Mouse (Mus musculus): ENCODE data around the gene Fkbpl. TPM values are rescaled to one million over a fixed set of nuclear protein-coding genes. Genes with fewer than 3 reads are reported as not detected.

Fkbpl gene
- polyA plus RNA-seq, 1 experiment from 2014 or later: 18.8 TPM

- H3K4me1 ChIP-seq: peaks cover 22% of the 10 kb centered on the region
- H3K9ac ChIP-seq: no peak overlapping the region
- 0 out of 2 replicates have a peak, but pooled peaks have one; percentile 4 for ATAC-seq (ENCODE audit: low FRiP score, low read depth)
- no peak overlapping the region for H3K4me3 ChIP-seq
- no peaks in the 10 kb centered on the region for H3K9me3 ChIP-seq
- 75% methylated on average over 28 of the region's 28 CpGs for WGBS
- H3K36me3 ChIP-seq: no peaks in the 10 kb centered on the region
- no peak overlapping the region for H3K4me2 ChIP-seq (replicated peaks)
- H3K27ac ChIP-seq: no peak overlapping the region
- peaks cover 27% of the 10 kb centered on the region for H3K27me3 ChIP-seq
Measured at GRCm38 (mm10) chr17:34685120-34686110, 40.9 kb downstream of the Fkbpl start.

DNA sequence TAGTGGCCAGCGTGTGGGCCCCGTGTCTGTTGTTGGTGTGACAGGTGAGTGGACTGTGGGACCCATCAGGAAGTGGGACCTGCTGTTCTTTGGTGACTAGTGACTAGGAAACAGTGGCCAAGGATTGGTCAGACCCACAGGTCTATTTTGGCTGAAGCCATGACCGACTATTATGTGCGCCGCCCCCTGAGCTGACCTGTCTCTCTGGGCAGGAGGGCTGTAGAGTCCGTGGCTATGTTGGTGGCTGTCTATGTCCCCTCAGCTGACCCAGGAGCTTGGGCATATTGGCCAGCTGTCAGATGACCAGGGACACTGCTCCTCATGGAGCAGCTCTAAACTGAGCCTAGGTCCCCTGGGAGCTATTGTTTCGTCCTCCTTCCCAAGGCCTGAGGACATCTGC lies 44.3 kb downstream of the Fkbpl start:
- Histone ChIP-seq H3K27ac (no peak overlapping the region), H3K36me3 (no peaks in the 10 kb centered on the region), H3K9ac (no peak overlapping the region), H3K4me3 (no peak overlapping the region), H3K27me3 (0 out of 2 replicates have a peak, but pooled peaks cover 7% of the 10 kb centered on the region), H3K4me1 (peaks cover 15% of the 10 kb centered on the region), H3K9me3 (no peaks in the 10 kb centered on the region), H3K4me2 (replicated peaks) (no peak overlapping the region)
- WGBS: 93% methylated on average over 7 of the region's 7 CpGs
- ATAC-seq (ENCODE audit: low FRiP score, low read depth): no peak

DNA sequence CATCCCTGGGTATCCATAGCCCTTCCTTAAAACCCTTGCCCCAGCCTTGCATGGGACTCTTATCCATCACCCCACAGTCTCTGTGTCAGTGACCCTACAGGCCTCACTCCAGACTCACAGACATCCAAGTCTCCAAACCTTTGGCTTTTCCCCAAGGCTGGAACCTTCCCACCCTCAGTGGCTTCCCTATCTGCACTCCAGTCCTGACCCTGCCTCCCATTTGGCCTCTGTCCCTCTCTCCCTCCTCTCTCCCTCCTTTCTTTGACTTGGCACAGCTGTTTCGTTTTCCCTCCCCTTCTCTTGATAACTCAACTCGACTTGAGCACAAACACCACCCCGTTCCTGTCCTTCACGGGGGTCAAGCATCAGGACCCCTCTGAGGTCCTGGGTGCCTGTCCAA lies 45.9 kb downstream of the Fkbpl start:
- H3K9me3 ChIP-seq: no peaks in the 10 kb centered on the region
- WGBS: 59% methylated on average over 4 of the region's 4 CpGs
- H3K4me1 ChIP-seq: peaks cover 1% of the 10 kb centered on the region; the same call in 1 of the 2 replicates
- no peak overlapping the region for H3K4me2 ChIP-seq (replicated peaks)
- 0 out of 2 replicates have a peak, but pooled peaks cover 7% of the 10 kb centered on the region for H3K27me3 ChIP-seq
- no peak overlapping the region for H3K27ac ChIP-seq
- H3K4me3 ChIP-seq: no peak overlapping the region
- no peak overlapping the region for H3K9ac ChIP-seq
- no peaks in the 10 kb centered on the region for H3K36me3 ChIP-seq
- no peak for ATAC-seq (ENCODE audit: low FRiP score, low read depth)

- Histone ChIP-seq H3K4me1 (no peaks in the 10 kb centered on the region), H3K9me3 (no peaks in the 10 kb centered on the region), H3K36me3 (no peaks in the 10 kb centered on the region), H3K4me2 (replicated peaks) (no peak overlapping the region), H3K4me3 (no peak overlapping the region), H3K27me3 (0 out of 2 replicates have a peak, but pooled peaks cover 4% of the 10 kb centered on the region), H3K27ac (no peak overlapping the region), H3K9ac (no peak overlapping the region)
- WGBS: 71% methylated on average over 7 of the region's 7 CpGs
- ATAC-seq (ENCODE audit: low FRiP score, low read depth): no peak
Measured at GRCm38 (mm10) chr17:34692906-34693305, 48.3 kb downstream of the Fkbpl start.

Other genes starting within 250 kb of the Fkbpl start
- 0.47 and 0.69 TPM in 2 replicates for gene BC051142, start 245.9 kb upstream of the Fkbpl start, polyA plus RNA-seq (2015; fragmentation: Nextera tagmentation; extraction: Ambion mirVana)
- gene Btnl4, start 167.4 kb upstream of the Fkbpl start, polyA plus RNA-seq (2015; fragmentation: Nextera tagmentation; extraction: Ambion mirVana): not detected in 2 replicates
- not detected in 2 replicates for gene Btnl6, start 127.4 kb upstream of the Fkbpl start, polyA plus RNA-seq (2015; fragmentation: Nextera tagmentation; extraction: Ambion mirVana)
- gene Notch4, start 80.5 kb upstream of the Fkbpl start, polyA plus RNA-seq (2015; fragmentation: Nextera tagmentation; extraction: Ambion mirVana): 4.8 and 5.3 TPM in 2 replicates
- 4.0 and 5.8 TPM in 2 replicates for gene Gpsm3, start 55.0 kb upstream of the Fkbpl start, polyA plus RNA-seq (2015; fragmentation: Nextera tagmentation; extraction: Ambion mirVana)
- gene Pbx2, start 53.5 kb upstream of the Fkbpl start, polyA plus RNA-seq (2015; fragmentation: Nextera tagmentation; extraction: Ambion mirVana): 17.6 and 18.9 TPM in 2 replicates
- gene Ager, start 46.9 kb upstream of the Fkbpl start, polyA plus RNA-seq (2015; fragmentation: Nextera tagmentation; extraction: Ambion mirVana): 3.5 TPM in 2 replicates
- gene Rnf5, start 41.1 kb upstream of the Fkbpl start, polyA plus RNA-seq (2015; fragmentation: Nextera tagmentation; extraction: Ambion mirVana): 133 and 135 TPM in 2 replicates
- gene Agpat1, start 40.5 kb upstream of the Fkbpl start, polyA plus RNA-seq (2015; fragmentation: Nextera tagmentation; extraction: Ambion mirVana): 52.9 and 58.4 TPM in 2 replicates
- gene Egfl8, start 28.8 kb upstream of the Fkbpl start, polyA plus RNA-seq (2015; fragmentation: Nextera tagmentation; extraction: Ambion mirVana): 6.6 and 7.3 TPM in 2 replicates
- gene Ppt2, start 16.3 kb upstream of the Fkbpl start, polyA plus RNA-seq (2015; fragmentation: Nextera tagmentation; extraction: Ambion mirVana): 22.8 and 24.4 TPM in 2 replicates
- 0.25 and 0.40 TPM in 2 replicates for gene Prrt1, start 15.2 kb upstream of the Fkbpl start, polyA plus RNA-seq (2015; fragmentation: Nextera tagmentation; extraction: Ambion mirVana)
- 97.6 and 99.6 TPM in 2 replicates for gene Atf6b, start 2.4 kb downstream of the Fkbpl start, polyA plus RNA-seq (2015; fragmentation: Nextera tagmentation; extraction: Ambion mirVana)
- 0.09 TPM in 2 replicates for gene Tnxb, start 25.8 kb downstream of the Fkbpl start, polyA plus RNA-seq (2015; fragmentation: Nextera tagmentation; extraction: Ambion mirVana)
- 0.06 and 0.17 TPM in 2 replicates for gene C4b, start 99.1 kb downstream of the Fkbpl start, polyA plus RNA-seq (2015; fragmentation: Nextera tagmentation; extraction: Ambion mirVana)
- gene Cyp21a1, start 159.8 kb downstream of the Fkbpl start, polyA plus RNA-seq (2015; fragmentation: Nextera tagmentation; extraction: Ambion mirVana): 0.18 TPM in 1 of 2 replicates, not detected in the other
- gene Stk19, start 192.2 kb downstream of the Fkbpl start, polyA plus RNA-seq (2015; fragmentation: Nextera tagmentation; extraction: Ambion mirVana): 28.2 and 28.7 TPM in 2 replicates
- 62.8 and 74.3 TPM in 2 replicates for gene Dxo, start 192.3 kb downstream of the Fkbpl start, polyA plus RNA-seq (2015; fragmentation: Nextera tagmentation; extraction: Ambion mirVana)
- 54.0 and 55.2 TPM in 2 replicates for gene Skiv2l, start 205.4 kb downstream of the Fkbpl start, polyA plus RNA-seq (2015; fragmentation: Nextera tagmentation; extraction: Ambion mirVana)
- 114 and 126 TPM in 2 replicates for gene Nelfe, start 205.6 kb downstream of the Fkbpl start, polyA plus RNA-seq (2015; fragmentation: Nextera tagmentation; extraction: Ambion mirVana)
- 1.9 and 2.0 TPM in 2 replicates for gene Cfb, start 217.8 kb downstream of the Fkbpl start, polyA plus RNA-seq (2015; fragmentation: Nextera tagmentation; extraction: Ambion mirVana)
- gene Zbtb12, start 234.7 kb downstream of the Fkbpl start, polyA plus RNA-seq (2015; fragmentation: Nextera tagmentation; extraction: Ambion mirVana): 5.4 TPM in 2 replicates
- not detected in 2 replicates for gene Gm20547, start 237.3 kb downstream of the Fkbpl start, polyA plus RNA-seq (2015; fragmentation: Nextera tagmentation; extraction: Ambion mirVana)